Mouse (Mus musculus) fibroblast of lung, adult 2 months (primary cell): Measurements from ENCODE around the gene Plekha5.
A peak's percentile ranks its signal among the peaks of the same experiment; 100 is the strongest.

ENCODE experiments used
- DNase-seq: peaks from one replicate; pipeline ENCODE4 v3.0.0-alpha.2; 2011; ENCODE audit warnings: low read depth

The Plekha5 gene

DNA sequence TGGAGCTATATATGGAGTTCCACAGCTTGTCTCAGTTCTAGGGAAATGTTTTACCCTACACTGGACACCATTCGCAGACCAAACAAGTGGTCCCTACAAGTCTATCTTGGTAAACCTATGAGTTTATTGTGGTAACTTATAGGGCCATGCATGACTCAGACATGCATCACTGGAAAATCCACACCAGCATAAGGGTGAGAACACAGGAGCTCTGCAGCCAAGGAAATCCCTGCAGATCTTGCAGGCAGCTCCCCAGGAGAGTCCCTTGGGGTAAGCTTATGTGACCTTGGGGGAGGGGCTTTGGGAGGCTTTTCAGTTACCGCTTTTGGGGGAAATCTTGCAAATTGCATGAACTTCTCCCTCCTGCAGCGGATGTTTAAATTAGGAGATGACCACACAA, 190.0 kb downstream of the Plekha5 start:
- DNase-seq, result no peak

DNA sequence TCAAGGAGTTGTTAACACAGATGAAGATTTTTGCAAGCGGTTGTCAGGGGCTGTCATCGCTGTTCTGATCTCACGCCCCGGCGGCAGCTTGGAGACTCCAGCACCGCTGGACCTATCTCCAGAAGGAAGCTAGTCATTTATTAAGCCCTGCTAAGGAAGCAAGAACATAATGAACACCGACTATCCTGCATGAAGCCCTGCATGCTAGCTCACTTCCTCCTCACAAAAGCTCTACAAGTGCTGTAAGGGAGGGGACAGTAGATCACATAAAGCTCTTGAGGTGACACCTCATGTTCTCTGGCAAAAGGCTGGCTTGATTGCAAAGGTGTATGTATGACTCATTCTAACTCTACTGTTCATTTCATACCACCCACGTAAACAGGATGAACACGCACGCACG, 190.9 kb downstream of the Plekha5 start:
- DNase-seq, result no peak

DNA sequence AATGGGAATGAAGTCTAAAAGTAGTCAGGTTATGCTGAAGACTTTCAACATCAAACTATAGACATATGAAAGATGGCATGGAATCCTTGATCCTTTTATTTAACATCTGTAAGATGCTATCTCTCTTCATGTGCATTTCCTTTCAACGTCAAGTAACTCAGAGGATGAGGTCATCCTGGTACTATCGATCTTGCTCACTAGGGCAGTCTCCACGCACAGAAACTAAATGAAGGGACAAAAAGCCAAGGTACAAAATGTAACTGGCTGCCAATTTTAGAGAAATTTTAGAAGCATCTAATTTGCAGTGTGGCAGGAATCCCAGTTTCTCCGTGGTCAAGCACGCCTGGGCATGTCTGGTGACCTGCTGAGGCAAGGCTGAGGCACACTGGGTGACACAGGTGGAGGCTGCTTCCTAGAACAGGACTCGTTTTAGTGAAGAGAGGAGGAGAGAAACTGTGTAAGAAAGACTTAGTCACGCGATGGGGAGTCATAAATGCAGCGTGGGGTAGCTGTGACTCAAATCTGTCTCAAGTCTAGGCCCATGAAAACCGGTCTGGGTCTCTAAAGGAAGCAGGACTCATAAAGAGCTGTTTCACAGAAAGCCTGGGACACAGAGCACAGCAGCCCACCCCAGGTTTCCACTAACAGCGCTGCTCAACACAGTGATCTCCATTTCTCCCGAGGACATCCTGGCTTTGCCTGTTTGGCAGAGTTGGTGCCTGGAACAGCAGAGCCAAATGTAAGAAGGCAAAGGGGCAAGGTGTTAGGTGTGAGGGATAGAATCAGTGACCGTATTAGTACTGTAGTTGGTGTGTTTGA, 196.9 kb downstream of the Plekha5 start:
- DNase-seq, result peak; percentile 79

DNA sequence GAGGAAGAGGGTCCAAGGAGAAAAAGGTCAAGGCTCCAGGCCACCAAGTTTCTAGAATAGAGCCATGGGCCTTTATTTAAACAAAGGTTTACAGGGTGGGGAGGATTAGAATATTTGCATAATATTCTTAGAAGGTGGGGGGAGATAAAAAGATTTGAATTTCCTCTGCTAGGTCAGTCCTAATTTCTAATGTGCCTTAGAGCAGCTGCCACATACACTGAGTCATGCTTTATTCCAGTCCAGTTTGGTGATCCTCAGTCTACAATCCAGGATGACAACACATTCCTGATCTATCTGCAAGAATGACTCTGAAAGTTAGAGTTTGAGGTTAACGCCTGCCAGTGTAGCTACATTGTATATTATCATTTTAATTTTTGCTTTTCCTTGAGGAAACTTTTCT, 197.8 kb downstream of the Plekha5 start:
- DNase-seq, result no peak

DNA sequence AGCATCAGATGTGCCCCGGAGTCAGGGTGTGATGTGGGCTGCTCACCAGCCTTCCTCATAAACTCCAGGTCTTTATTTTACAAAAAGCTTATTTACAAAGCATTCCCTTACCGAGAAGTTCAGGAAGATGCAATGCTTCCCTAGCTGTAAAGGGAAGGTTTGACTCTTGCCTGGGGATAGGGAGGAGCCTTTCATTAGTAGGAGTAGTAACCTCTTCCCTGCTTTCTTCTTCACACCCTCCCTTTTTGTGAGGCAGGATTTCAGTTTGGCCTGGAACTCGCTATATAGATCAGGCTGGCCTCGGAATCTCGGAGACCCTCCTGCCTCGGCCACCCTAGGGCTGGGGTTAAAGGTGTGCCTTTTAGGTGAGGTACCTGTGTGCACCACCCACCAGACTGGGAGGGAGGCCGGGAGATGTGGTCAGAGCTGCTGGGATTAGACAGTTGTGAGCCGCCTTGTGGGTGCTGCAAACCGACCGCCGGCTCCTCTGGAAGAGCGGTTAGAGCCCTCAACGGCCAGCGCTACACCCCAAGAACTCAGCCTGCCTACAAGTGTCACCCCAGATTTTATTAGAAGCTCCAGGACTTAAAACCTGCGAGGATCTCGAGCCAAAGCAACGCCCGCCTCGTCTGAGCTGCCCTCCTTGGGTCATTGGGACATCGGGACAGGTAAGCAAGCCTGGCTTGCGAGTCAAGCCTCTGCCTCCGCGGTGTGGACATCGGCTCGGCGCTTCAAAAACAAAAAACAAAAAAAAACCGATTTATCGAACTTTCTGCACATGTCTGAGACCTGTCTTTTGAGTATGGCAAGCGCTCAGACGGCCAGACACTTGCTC, 198.8 kb downstream of the Plekha5 start, which contains the start of gene Aebp2:
Gene Aebp2, plus strand, starts transcription at position 273 of the 835 bp plus-strand sequence.
- no peak for DNase-seq

DNA sequence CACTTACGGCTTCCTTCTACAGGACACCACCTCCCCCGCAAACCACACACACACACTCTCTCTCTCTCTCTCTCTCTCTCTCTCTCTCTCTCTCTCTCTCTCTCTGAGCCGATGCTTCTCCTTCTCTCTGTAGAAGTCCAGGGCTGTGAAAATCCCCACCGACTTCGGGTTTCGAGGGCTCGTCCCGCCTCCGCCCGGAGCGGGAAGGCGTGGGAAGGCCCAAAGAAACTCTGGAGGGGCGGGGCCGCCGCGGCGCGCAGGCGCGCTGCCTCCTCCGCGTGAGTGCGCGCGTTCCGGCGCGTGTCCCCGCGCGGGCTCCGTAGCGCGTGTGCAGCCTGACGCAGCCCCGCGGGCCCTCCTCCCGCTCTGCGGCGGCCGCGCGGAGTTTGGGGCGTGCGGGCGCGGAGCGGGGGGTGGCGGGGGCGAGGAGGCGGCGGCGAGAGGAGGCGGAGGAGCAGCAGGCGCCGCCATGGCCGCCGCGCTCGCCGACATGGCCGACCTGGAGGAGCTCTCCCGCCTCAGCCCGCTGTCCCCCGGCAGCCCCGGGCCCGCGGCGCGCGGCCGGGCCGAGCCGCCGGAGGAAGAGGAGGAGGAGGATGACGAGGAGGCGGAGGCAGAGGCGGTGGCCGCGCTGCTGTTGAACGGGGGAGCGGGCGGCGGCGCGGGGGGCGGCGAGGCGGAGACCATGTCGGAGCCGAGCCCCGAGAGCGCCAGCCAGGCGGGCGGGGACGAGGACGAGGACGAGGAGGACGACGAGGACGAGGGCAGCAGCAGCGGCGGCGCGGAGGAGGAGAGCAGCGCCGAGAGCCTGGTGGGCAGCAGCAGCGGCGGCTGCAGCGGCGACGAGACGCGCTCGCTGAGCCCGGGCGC, 199.6 kb downstream of the Plekha5 start:
- peak; percentile 85 for DNase-seq

DNA sequence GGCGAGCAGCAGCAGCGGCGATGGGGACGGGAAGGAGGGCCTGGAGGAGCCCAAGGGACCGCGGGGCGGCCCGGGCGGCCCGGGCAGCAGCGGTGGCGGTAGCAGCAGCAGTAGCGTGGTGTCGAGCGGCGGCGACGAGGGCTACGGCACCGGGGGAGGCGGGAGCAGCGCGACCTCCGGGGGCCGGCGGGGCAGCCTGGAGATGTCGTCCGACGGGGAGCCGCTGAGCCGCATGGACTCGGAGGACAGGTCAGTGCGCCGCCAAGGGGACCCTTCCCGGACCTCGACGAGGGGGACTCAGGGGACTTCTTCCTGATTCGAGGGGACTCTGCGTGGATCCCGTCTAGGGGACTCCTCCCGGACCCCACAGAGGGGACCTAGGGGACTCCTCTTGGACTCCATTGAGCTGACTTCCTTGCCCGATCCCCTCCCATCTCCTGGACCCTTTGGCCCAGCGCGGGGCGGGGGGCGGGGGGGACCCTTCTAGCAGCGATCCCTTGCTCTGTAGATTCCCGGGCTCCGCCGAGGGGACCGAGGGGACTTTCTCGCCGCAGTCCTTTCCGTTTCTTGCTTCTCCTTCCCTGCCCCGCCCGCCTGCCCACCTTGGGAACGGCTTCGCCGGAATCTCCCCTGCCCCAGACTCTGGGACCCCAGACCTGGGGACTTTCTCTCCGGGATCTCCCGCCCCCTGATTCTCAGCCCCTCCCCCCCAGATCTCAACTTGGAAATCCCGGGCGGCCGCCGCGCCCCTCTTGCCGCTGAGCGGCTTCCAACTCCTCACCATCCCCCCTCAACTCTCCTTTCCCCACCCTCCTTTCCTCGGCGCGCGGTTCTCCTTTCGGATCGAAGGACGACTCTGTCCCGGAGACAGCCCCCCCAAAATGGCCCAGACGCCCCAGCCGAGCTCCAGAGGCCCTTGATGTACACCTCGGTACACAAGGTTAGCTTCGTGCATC, 200.5 kb downstream of the Plekha5 start:
- DNase-seq, result no peak

DNA sequence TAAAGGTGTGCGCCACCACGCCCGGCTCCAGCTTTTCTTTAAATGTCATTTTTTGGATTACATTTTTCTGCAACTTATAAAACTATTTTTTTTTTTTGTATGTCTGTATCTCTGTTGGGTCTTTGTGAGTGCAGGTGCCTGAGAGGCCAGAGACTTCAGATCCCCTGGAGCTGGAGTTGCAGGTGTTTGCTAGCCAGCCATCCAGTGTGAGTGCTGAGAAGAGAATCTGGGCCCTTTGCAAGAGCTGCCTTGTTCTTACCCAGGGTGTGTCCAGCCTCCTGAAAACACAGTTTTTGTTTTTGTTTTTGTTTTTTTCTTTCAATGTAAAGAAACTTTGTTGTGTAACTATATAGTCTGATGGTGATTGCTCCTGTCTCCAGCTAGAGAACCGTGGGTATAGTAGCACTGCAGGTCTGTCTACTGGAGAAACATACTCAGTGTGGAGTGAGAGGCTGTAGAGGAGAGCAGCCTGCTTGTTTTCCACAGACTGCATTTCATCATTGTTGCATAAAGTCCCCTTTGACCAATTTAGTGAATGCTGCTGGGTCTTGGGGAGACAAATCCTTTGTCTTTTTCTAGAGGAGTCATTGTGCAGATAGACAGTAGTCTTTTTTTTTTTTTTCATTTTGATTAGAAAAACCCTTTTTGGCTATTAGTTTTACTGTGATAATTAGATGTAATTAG, 205.5 kb downstream of the Plekha5 start:
- DNase-seq, result no peak

DNA sequence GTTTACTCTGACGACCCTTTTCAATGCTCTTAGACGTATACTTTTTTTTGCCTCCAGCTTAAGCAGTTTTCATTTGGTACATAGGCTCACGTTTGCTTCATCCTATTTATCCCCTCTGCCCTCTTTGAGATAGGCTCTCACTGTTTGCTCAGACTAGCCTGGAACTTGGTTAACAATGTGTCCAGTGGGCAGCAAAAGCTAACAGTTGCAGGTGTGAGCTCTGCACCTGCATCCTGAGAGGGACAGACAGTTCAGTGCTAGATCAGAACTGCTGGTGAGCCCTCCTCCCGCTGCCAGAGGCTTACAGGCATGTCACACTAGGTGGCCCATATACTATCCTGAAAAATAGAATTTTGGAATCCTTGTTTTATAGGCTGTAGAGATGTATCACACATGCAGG, 206.5 kb downstream of the Plekha5 start:
- no peak for DNase-seq

DNA sequence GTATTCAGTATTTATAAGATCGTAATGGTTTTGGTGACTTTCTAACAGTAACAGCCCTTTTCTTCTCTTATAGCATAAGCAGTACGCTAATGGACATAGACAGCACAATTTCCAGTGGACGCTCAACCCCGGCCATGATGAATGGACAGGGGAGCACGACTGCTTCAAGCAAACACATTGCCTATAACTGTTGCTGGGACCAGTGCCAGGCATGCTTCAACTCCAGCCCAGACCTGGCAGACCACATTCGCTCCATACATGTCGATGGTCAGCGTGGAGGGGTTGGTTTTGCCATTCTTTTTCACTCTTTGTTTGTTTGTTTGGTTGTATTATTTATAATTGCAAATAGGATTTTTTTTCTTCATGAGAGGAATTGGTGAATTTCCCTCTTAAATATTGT, 209.8 kb downstream of the Plekha5 start:
- DNase-seq, result no peak

DNA sequence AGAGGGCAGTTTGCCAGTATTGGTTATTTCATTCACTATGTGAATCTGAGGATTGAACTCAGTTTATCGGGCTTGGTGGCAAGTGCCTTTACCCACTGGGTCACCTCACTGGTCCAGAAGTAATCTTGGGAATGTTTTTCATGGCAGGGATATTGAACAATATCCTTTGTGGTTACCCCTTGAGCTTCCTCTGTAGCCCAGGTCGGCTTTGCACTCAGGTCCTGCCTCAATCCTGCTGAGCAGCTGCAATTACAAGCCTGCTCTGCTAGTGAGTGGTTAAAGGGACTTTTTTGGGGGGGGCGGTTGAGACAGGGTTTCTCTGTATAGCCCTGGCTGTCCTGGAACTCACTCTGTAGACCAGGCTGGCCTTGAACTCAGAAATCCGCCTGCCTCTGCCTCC, 212.4 kb downstream of the Plekha5 start:
- no peak for DNase-seq

DNA sequence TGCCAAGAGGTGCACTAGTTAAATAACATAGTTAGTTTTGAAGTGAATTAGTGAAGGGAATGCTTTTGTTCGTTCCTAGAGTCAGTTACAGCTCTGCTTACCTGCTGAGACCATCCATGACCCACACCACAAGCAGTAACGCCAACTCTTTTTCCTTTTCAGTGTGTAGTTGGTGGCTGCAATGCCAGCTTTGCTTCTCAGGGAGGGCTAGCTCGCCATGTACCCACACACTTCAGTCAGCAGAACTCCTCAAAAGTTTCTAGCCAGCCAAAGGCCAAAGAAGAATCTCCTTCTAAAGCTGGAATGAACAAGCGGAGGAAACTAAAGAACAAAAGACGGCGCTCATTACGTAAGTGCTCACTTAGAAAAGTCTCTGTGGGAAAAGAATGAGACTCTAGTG, 218.2 kb downstream of the Plekha5 start:
- no peak for DNase-seq

DNA sequence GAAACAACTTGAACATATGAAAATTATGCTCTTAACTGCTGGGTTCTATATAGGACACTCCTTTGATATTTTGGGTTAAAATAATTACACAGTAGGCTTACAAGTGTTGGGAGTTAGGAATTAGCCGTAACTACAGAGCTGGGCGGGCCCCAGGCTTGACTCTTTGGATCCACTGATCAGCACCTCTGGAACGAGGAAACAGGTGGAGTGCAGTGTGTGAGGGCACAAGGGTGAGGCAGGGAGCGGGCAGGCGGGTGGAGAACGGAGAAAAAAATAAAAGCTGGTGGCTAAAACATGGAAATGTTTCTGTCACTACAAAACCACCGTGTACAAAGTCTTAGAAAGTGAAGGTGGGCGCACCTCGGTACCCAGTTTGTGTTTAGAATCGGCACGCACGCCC, 218.8 kb downstream of the Plekha5 start:
- DNase-seq, result no peak

DNA sequence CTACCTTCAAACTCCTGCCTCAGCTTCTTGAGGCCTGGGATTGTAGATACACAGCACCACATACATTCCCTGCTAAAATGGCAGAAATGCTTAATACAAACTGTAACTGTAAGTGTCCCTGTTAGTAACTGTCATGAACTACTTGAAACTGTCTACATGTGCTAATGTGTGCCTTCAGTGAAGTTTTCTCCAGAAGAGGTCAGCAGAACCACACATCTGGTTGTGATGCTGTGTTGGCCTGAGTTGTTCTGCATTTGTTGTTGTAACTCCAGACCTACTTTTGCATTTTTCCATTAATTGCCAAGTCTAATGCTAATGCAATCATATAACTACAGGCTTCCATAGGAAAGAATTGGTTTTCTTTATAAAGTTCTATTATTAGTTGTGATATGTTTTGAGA, 222.1 kb downstream of the Plekha5 start:
- no peak for DNase-seq
